Mouse (Mus musculus) adrenal gland, adult 18-20 months (tissue): Measurements from ENCODE around the gene Olfr551. TPM values are rescaled to one million over a fixed set of nuclear protein-coding genes. Genes with fewer than 3 reads are reported as not detected.

ENCODE experiments used
- total RNA-seq, 2 experiments: library from RNA; stranded (reverse); gene quantifications; 1 replicate in 1 of 2; 2 replicates in 1 of 2; pipeline ENCODE4 v1.2.3; 2021

Olfr551 gene
- total RNA-seq, 2 experiments from 2014 or later, result not detected

Other genes with a start within 250 kb of the Olfr551 start
- 10 to 100 TPM; 13.9 to 15.4 TPM for gene Rrm1, start 150.2 kb downstream of the Olfr551 start, total RNA-seq
- not detected for gene Olfr543, start 110.2 kb downstream of the Olfr551 start, total RNA-seq
- gene Olfr544, start 103.6 kb downstream of the Olfr551 start, total RNA-seq, result not detected
- gene Olfr545, start 92.3 kb downstream of the Olfr551 start, total RNA-seq, result not detected
- gene Olfr547, start 57.1 kb downstream of the Olfr551 start, total RNA-seq, result not detected
- gene Olfr548-ps1, start 51.0 kb downstream of the Olfr551 start, total RNA-seq, result not detected
- gene Olfr549, start 42.0 kb downstream of the Olfr551 start, total RNA-seq, result not detected
- 10 to 100 TPM; 12.1 to 14.6 TPM for gene Trim21, start 26.4 kb downstream of the Olfr551 start, total RNA-seq
- gene Olfr550, start 20.4 kb downstream of the Olfr551 start, total RNA-seq, result not detected
- gene Olfr552, start 5.9 kb upstream of the Olfr551 start, total RNA-seq, result under 1 TPM in 1 of 2 experiments, not detected in 1; 0.10 TPM
- gene Olfr553, start 26.3 kb upstream of the Olfr551 start, total RNA-seq, result not detected
- gene Olfr554, start 46.5 kb upstream of the Olfr551 start, total RNA-seq, result not detected
- not detected for gene Olfr555, start 66.9 kb upstream of the Olfr551 start, total RNA-seq
- not detected for gene Olfr556, start 73.0 kb upstream of the Olfr551 start, total RNA-seq
- 1 to 10 TPM; 7.8 to 9.1 TPM for gene Trim68, start 95.4 kb upstream of the Olfr551 start, total RNA-seq
- gene Olfr557, start 104.0 kb upstream of the Olfr551 start, total RNA-seq, result not detected
- gene Olfr558, start 110.3 kb upstream of the Olfr551 start, total RNA-seq, result under 1 TPM; 0.36 to 0.45 TPM
- not detected for gene Olfr33, start 127.2 kb upstream of the Olfr551 start, total RNA-seq
- not detected for gene Olfr559, start 135.6 kb upstream of the Olfr551 start, total RNA-seq
- gene Olfr560, start 167.5 kb upstream of the Olfr551 start, total RNA-seq, result not detected
- gene Olfr78, start 167.6 kb upstream of the Olfr551 start, total RNA-seq, result under 1 TPM in 1 of 2 experiments, not detected in 1; 0.22 TPM
- gene Olfr561, start 179.3 kb upstream of the Olfr551 start, total RNA-seq, result not detected
- gene Olfr564, start 211.6 kb upstream of the Olfr551 start, total RNA-seq, result not detected